Mouse (Mus musculus) heart, postnatal 0 days (tissue): ENCODE data around the gene Kif23.

ENCODE experiments used
- CTCF ChIP-seq: IDR thresholded peaks from 2 replicates; pipeline ENCODE4 v1.5.1; 2016; ENCODE audit warnings: antibody characterized with exemption, control low read depth, low read depth
- EP300 ChIP-seq: IDR thresholded peaks from 2 replicates; pipeline ENCODE4 v1.6.1; 2016; ENCODE audit warnings: antibody characterized with exemption, low read depth

DNA sequence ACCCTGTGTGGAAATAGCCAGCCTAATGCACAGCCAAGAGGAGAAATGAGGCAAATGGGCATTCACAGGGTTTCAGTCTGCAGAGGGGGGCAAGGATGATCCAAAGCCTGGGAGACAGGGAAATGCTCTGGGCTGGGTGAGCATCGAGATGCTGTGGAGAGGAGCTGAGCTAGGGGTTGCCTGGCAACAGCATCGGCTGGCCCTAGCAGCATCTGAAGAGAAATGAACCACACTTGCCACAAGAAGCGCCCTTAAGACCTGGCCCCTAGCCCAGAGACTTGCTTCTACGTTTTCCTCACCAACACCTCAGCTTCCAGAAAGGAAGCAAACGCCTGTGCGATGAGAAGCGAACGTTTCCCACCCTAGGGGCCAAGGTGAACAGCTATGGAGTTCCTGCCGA, 44.1 kb downstream of the Kif23 start:
- TF ChIP-seq CTCF (no peak), EP300 (no peak)
